Mouse (Mus musculus) lung, adult 2 months (tissue): ENCODE results near the gene Lin52. TPM values are rescaled to one million over a fixed set of nuclear protein-coding genes. Genes with fewer than 3 reads are reported as not detected.

ENCODE experiments used
- DNase-seq: peaks from one replicate; pipeline ENCODE4 v3.0.0; 2022
- H3K4me1 ChIP-seq: fragments of 200-500 bp; 2 replicates; pipeline ENCODE4 v1.6.1; 2011; ENCODE audit warnings: low read length; ENCODE audit not compliant: control insufficient read depth, insufficient read depth
- H3K4me3 ChIP-seq: fragments of 200-500 bp; replicated peaks from 2 replicates; pipeline ENCODE3; 2011; ENCODE audit warnings: low read depth, mild to moderate bottlenecking, control low read depth, low read length; ENCODE audit errors: extremely low read depth
- CTCF ChIP-seq: fragments of 200-500 bp; IDR thresholded peaks from 2 replicates; pipeline ENCODE4 v1.5.1; 2011; ENCODE audit warnings: mild to moderate bottlenecking, low read length, control low read depth; ENCODE audit not compliant: insufficient read depth
- POLR2A ChIP-seq: fragments of 200-500 bp; IDR thresholded peaks from 2 replicates; pipeline ENCODE4 v1.6.1; 2011; ENCODE audit warnings: low read depth, mild to moderate bottlenecking, control low read depth, low read length, borderline replicate concordance; ENCODE audit errors: extremely low read depth
- WGBS: fragments of 180-500 bp; shearing (Covaris S2); methylation state at CpG from one replicate; pipeline ENCODE4 v1.1.7; 2018; 5-methylcytosine and 5-hydroxymethylcytosine counted together
- polyA plus RNA-seq: library from polyadenylated mRNA; depleted of rRNA; stranded (reverse); fragments of >200 nt; gene quantifications from 2 replicates; pipeline ENCODE4 v1.2.3, GENCODE M21; 2012

The Lin52 gene
- polyA plus RNA-seq, 1 experiment = 14.1 TPM

DNA sequence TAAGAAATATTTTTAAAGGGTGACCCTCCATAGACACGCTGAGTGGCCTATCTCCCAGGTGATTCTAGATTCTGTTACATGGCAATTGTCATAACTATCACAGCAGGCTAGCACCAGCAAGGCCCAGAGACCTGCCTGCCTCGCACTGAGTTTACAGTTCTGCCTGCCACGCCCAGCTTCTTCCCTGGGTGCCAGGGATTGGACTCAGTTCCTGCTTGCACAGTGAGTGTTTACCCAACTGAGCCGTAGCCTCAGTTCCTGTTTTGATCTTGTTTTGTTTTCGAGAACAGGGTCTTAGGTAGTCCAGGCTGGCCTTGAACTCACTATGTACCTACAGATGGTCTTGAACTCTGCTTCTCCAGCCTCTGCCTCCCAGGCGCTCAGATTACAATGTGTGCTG, 116.4 kb downstream of the Lin52 start:
- Histone ChIP-seq H3K4me3 (no peak overlapping the region), H3K4me1 (no peaks in the 10 kb centered on the region)
- no peak for TF ChIP-seq POLR2A
- TF ChIP-seq CTCF = no peak
- DNase-seq = no peak
- 58% methylated on average over 6 of the region's 6 CpGs for WGBS

GRCm38 (mm10) chr12:84569336-84569970, 118.2 kb downstream of the Lin52 start, which contains the start of gene Vsx2:
Gene Vsx2, plus strand, starts transcription at chr12:84569762.
- H3K4me1 ChIP-seq = no peaks in the 10 kb centered on the region
- DNase-seq = no peak
- H3K4me3 ChIP-seq = no peak within 1 kb of the TSS
- WGBS = 10% methylated on average over 25 of the region's 25 CpGs
- no peak for TF ChIP-seq POLR2A
- TF ChIP-seq CTCF = no peak

GRCm38 (mm10) chr12:84569976-84570693, 118.9 kb downstream of the Lin52 start:
- no peaks in the 10 kb centered on the region for H3K4me1 ChIP-seq
- TF ChIP-seq CTCF (no peak), POLR2A (no peak)
- no peak overlapping the region for H3K4me3 ChIP-seq
- WGBS = 3% methylated on average over 40 of the region's 40 CpGs
- DNase-seq = no peak

GRCm38 (mm10) chr12:84570694-84571415, 119.6 kb downstream of the Lin52 start:
- TF ChIP-seq POLR2A (no peak), CTCF (no peak)
- no peaks in the 10 kb centered on the region for H3K4me1 ChIP-seq
- WGBS = 6% methylated on average over 34 of the region's 34 CpGs
- DNase-seq = peak; percentile 8
- H3K4me3 ChIP-seq = no peak overlapping the region

GRCm38 (mm10) chr12:84571466-84572340, 120.5 kb downstream of the Lin52 start:
- WGBS = 3% methylated on average over 43 of the region's 43 CpGs
- Histone ChIP-seq H3K4me1 (no peaks in the 10 kb centered on the region), H3K4me3 (no peak overlapping the region)
- TF ChIP-seq POLR2A = no peak
- TF ChIP-seq CTCF = no peak
- peak; percentile 23 for DNase-seq

- TF ChIP-seq POLR2A (no peak), CTCF (no peak)
- Histone ChIP-seq H3K4me1 (no peaks in the 10 kb centered on the region), H3K4me3 (no peak overlapping the region)
- no peak for DNase-seq
- WGBS = 16% methylated on average over 7 of the region's 7 CpGs
Measured at GRCm38 (mm10) chr12:84572341-84572720, 121.1 kb downstream of the Lin52 start.

GRCm38 (mm10) chr12:84573094-84573493, 121.9 kb downstream of the Lin52 start:
- WGBS = 31% methylated on average over 7 of the region's 7 CpGs
- Histone ChIP-seq H3K4me1 (no peaks in the 10 kb centered on the region), H3K4me3 (no peak overlapping the region)
- no peak for DNase-seq
- TF ChIP-seq CTCF (no peak), POLR2A (no peak)

DNA sequence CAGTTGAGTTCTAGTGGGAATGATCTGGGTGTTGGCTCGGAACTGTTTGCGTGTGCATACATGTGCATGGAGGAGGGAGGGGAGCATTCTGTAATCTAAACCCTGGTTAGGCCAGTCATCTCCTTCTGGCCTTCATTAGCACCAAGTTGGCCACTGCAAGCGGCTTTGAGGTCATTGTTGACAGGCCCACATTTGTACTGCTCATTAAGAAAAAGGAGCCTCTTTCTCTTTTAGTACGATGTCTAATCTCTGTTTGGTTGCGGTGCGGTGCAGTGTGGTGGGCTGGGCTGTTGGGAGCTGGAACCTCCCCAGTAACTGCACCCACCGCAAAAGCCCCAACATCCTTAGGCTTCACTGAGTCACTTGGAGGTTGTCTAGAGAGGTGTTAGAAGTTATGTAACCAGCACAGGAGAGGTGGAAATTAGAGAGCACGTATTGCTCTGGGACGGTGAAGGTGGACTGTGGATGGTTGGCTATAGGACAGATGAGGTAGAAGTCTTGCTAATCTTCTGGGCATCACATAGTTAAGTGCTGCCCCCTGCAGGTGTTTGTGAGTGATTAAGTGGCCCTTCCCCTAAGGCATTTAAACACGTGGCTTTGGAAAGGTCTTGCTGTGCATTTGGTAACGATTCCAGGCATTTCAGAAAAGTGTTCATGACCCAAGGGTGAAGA, 126.7 kb downstream of the Lin52 start:
- TF ChIP-seq CTCF = no peak
- TF ChIP-seq POLR2A = no peak
- 70% methylated on average over 11 of the region's 11 CpGs for WGBS
- H3K4me1 ChIP-seq = no peaks in the 10 kb centered on the region

GRCm38 (mm10) chr12:84578440-84578770, 127.2 kb downstream of the Lin52 start:
- DNase-seq = no peak
- TF ChIP-seq POLR2A (no peak), CTCF (no peak)
- WGBS = 36% methylated on average over 5 of the region's 5 CpGs

More for the DNA sequence above, 126.7 kb downstream of the Lin52 start:
- no peak overlapping the region for H3K4me3 ChIP-seq
- no peak for DNase-seq

More at GRCm38 (mm10) chr12:84578440-84578770, 127.2 kb downstream of the Lin52 start:
- Histone ChIP-seq H3K4me1 (no peaks in the 10 kb centered on the region), H3K4me3 (no peak overlapping the region)
